Mouse (Mus musculus): ENCODE data around the gene Runx2.

GRCm38 (mm10) chr17:44788982-44789747, 25.4 kb downstream of the Runx2 start:
- no peak for TF ChIP-seq POLR2A (IDR thresholded peaks at IDR 0.05; ENCODE audit: low read depth, low read length)
- TF ChIP-seq CTCF (conservative IDR thresholded peaks at IDR 0.05; ENCODE audit: insufficient read depth, insufficient read length, low read depth, low read length) = 0 out of 2 replicates have a peak, but pooled peaks have one; percentile 17
